Mouse (Mus musculus): ENCODE measurements around the gene Cnot3. TPM values are rescaled to one million over a fixed set of nuclear protein-coding genes. Genes with fewer than 3 reads are reported as not detected.

The Cnot3 gene
- 6.8 TPM for polyA plus RNA-seq (2014; fragmentation: Illumina TruSeq; extraction: RNeasy Lipid Tissue Mini Kit (QIAGEN cat#74804); ENCODE audit: low read depth, low replicate concordance)

DNA sequence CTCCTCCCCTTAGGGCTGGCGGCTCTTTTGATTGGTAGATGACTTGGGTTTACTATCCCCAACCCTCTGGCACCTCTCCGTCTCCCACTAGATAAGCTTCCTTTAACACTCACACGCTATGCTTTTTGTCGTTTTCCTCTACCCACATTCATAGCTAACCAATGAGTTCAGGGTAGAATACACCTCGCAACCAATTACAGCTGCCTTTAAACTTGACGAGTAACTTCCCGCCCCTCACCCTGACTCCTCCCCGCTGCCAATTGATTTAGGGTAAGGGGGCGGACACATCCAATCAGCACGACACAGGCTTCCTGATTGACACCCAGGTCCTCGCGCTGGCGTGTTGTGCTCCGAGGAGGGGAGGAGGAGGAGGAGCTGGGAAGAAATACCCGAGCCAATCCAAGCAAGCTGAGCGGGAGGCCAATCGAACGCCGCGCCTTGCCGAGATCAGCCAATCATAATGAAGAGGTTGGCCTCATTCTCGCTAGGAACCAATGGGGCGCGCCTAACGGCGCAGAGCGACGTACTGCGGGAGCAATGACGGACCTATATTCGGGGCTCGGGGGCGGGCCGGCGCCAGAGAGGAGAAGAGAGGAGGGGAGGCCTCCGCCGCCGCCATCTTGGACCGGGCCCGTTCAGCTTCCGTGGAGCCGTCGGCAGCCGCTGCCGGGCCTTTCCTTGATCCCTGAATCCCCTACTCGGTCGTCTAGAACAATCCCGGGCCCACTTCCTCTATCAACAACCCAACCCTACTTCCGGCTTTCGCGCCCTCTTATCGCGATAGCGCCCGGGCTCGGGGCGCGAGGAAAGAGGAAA, at the start of gene Cnot3:
Cnot3 (plus strand) TSS at position 597 of the 816 bp plus-strand sequence.

GRCm38 (mm10) chr7:3616057-3616388, 29.0 kb upstream of the Cnot3 start, which contains the start of gene Oscar:
Gene Oscar (minus strand): TSS chr7:3616157.

DNA sequence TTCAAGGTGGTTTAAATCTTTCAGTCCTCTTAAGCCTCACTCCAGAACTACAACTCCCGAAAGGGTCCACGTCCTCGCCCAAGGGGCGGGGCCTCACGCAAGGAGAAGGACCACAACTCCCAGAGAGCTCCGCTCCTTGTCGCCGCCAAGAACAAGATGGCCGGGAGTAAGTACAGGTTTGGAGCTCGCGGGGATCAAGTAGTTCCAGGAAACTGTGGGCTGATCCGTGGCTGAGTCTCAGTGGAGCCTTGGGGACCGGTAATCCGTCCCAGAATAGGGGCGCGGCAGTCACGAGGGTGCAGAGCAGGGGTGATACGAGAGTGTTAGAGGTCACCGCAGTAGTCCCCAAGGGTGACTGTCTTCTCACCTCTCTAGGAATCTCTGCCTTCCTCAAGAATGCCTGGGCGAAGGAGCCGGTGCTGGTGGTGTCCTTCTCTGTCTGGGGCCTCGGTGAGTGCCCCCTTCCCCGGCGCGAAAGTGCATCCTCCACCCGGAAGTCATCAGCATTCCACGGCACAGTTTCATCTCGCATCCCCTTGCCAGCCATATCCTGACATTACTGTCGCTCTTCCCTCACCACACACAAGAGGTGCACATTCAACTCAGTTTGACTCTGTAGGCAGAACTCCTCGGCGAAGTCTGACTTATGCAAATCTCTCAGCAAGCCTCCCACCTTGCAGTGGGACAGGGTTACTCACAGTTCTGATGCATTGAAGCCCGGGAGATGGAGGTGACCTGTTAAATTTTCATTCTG, 27.6 kb upstream of the Cnot3 start, which contains the start of gene Ndufa3:
Ndufa3 (plus strand) TSS at position 132 of the 754 bp plus-strand sequence.

DNA sequence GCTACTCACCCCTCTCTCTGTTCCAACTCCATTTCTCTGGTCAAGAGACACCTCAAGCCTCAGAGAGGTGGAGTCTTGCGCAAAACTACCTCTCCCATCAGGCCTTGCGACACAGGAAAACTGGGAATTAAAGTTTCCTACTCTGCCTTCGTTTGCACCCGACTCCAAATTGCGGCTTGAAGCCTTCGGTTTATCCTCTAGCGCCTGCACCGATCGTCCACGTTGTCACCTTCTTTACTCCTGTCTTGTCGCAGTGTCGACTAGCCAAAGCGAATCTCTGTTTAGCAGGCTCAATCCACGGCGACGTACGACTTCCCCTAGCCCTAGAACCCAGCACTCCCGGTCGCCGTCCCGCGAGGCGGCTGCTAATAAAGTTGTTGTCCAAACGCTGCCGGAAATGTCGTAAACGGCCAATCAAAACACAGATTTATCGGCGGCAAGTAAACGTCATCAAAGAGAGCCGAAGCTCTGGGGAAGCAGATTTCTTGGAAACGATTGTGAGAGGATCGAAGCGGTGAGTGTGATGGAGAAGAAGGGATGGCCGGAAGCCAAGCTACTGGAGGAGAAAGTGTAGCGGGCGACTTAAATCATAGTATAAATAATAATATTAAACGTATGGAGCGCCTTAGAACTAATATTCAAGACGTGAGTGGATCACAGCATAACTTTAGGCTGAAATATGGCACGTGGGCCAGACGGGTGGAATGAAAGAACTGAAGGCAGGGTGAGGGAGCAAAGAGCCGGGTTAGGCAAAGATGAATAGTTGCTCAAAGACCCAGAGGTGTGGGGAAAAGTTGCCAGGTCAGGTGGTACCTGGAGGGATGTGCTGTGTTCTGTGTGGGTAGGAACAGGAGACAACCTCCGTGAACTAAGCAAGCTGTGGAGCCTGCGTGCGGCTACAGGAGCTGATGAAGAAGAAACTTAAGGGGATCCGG, 15.3 kb upstream of the Cnot3 start, which contains the start of the genes Tfpt and Prpf31:
Tfpt (minus strand) TSS at position 387 of the 935 bp plus-strand sequence.
Prpf31 (plus strand) TSS at position 443 of the 935 bp plus-strand sequence.

DNA sequence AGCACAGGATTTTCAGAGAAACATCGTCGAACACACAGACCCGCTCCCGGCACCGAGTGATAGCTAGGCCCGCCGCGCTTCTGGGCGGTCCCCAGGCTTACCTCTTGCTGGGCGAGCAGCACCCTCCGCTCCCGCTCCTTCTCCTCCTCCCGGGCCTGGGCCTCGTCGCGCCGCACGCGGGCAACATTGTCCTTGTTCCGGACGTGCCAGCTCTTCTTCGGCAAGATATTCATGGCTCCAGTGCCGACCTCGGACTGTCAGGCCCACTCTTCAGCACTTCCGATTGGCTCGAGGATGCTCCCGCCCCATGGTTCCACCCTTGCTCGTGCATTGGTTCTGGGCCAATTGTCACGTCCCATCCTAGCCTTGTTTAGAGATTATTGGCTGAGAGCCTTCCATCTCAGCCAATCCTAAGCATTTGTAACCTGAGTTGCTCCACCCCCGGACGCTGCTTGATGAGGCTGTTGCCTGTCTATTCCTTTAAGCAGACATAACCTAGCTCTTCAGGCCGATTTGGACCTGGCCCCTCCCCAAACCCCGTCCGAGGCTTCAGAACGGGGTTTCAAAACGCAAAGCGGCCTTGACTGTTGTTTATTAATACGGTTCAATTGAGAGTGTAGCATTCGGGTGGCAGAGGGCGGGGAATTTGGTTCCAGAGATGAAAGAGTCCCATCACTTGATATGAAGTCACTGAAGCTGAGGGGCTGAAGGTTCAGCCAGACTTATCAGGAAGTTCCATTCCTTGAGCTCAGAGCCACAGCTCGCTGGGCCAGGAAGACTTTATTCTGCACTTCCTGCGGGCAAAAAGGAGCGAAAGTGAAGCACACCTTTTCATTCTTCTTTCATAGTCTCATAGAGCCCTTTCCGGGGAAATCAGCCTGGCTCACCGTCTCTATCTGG, 20.4 kb downstream of the Cnot3 start, which contains the start of gene Leng1:
Leng1 (minus strand) TSS at position 626 of the 900 bp plus-strand sequence.

DNA sequence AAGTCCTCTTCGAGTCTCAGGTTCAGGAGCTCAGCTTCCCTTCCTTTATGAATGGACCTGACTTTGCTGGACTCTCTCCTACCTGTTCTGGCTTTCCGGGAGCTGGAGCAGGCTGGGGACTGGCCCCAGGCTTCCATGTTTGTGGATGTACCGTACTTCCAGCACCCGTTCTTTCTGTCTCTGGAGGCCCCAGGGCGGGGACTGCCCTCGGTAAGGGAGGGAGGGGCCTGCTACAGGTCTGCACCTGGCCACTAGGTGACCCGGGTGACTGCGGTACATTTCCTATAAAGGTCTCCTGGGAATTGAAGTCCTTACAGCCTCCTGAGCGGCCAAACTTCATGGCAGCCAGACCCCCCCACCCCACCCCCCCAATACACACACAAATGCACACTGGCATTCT, 32.3 kb downstream of the Cnot3 start, which contains the start of gene Tmc4:
Tmc4 (minus strand) TSS at position 212 of the 400 bp plus-strand sequence.

DNA sequence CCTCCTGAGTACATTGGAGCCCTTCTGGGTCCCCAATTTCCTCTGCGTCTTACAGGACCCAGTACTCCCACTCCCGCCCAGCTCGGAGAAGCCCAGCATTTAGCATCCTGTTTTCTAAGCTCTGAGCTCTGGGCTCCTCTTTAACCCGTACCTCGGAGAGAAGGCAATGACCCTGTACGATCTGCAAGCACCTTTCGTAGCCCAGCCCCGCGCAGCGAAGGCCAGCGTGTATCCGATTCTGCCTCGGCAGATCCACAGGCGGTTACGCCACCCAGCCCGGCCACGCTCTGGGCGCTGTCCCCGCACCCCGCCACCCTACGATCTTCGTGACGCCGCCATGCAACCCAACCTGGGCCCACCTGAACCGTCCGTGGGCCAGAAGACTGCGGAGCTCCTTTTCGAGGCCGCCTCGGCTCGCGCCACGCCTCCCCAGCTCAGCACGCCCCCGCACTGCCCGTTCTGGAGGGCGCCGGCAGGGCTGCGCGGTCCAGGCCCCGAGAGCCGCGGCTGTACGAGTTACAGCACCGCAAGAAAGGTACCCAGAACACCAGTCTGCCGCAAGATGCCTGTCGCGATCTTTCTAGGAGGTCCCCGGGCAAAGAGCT, 47.4 kb downstream of the Cnot3 start, which contains the start of gene Tsen34:
Tsen34 (plus strand) TSS at position 482 of the 605 bp plus-strand sequence.

GRCm38 (mm10) chr7:3692987-3693808, 48.1 kb downstream of the Cnot3 start, which contains the start of gene Mboat7:
Gene Mboat7 (minus strand): TSS chr7:3693523.

GRCm38 (mm10) chr7:3703879-3704441, 58.9 kb downstream of the Cnot3 start, which contains the start of gene Rps9:
Gene Rps9 (plus strand): TSS chr7:3703993.

Other genes starting within 250 kb of the Cnot3 start
- not detected for gene Cacng6, start 221.1 kb upstream of the Cnot3 start, polyA plus RNA-seq (2014; fragmentation: Illumina TruSeq; extraction: RNeasy Lipid Tissue Mini Kit (QIAGEN cat#74804); ENCODE audit: low read depth, low replicate concordance)
- not detected for gene Tarm1, start 142.6 kb upstream of the Cnot3 start, polyA plus RNA-seq (2014; fragmentation: Illumina TruSeq; extraction: RNeasy Lipid Tissue Mini Kit (QIAGEN cat#74804); ENCODE audit: low read depth, low replicate concordance)
- gene Oscar, start 29.1 kb upstream of the Cnot3 start, polyA plus RNA-seq (2014; fragmentation: Illumina TruSeq; extraction: RNeasy Lipid Tissue Mini Kit (QIAGEN cat#74804); ENCODE audit: low read depth, low replicate concordance): not detected
- gene Ndufa3, start 27.9 kb upstream of the Cnot3 start, polyA plus RNA-seq (2014; fragmentation: Illumina TruSeq; extraction: RNeasy Lipid Tissue Mini Kit (QIAGEN cat#74804); ENCODE audit: low read depth, low replicate concordance): 51.2 TPM
- 3.0 TPM for gene Tfpt, start 15.3 kb upstream of the Cnot3 start, polyA plus RNA-seq (2014; fragmentation: Illumina TruSeq; extraction: RNeasy Lipid Tissue Mini Kit (QIAGEN cat#74804); ENCODE audit: low read depth, low replicate concordance)
- 8.2 TPM for gene Prpf31, start 15.3 kb upstream of the Cnot3 start, polyA plus RNA-seq (2014; fragmentation: Illumina TruSeq; extraction: RNeasy Lipid Tissue Mini Kit (QIAGEN cat#74804); ENCODE audit: low read depth, low replicate concordance)
- 3.3 TPM for gene Leng1, start 20.6 kb downstream of the Cnot3 start, polyA plus RNA-seq (2014; fragmentation: Illumina TruSeq; extraction: RNeasy Lipid Tissue Mini Kit (QIAGEN cat#74804); ENCODE audit: low read depth, low replicate concordance)
- gene Tmc4, start 32.3 kb downstream of the Cnot3 start, polyA plus RNA-seq (2014; fragmentation: Illumina TruSeq; extraction: RNeasy Lipid Tissue Mini Kit (QIAGEN cat#74804); ENCODE audit: low read depth, low replicate concordance): 5.2 TPM
- 4.4 TPM for gene Tsen34, start 47.6 kb downstream of the Cnot3 start, polyA plus RNA-seq (2014; fragmentation: Illumina TruSeq; extraction: RNeasy Lipid Tissue Mini Kit (QIAGEN cat#74804); ENCODE audit: low read depth, low replicate concordance)
- 23.3 TPM for gene Mboat7, start 48.3 kb downstream of the Cnot3 start, polyA plus RNA-seq (2014; fragmentation: Illumina TruSeq; extraction: RNeasy Lipid Tissue Mini Kit (QIAGEN cat#74804); ENCODE audit: low read depth, low replicate concordance)
- gene Rps9, start 58.7 kb downstream of the Cnot3 start, polyA plus RNA-seq (2014; fragmentation: Illumina TruSeq; extraction: RNeasy Lipid Tissue Mini Kit (QIAGEN cat#74804); ENCODE audit: low read depth, low replicate concordance): 13.2 TPM
- 2.0 TPM for gene Pirb, start 75.1 kb downstream of the Cnot3 start, polyA plus RNA-seq (2014; fragmentation: Illumina TruSeq; extraction: RNeasy Lipid Tissue Mini Kit (QIAGEN cat#74804); ENCODE audit: low read depth, low replicate concordance)
- gene Gm15448, start 180.4 kb downstream of the Cnot3 start, polyA plus RNA-seq (2014; fragmentation: Illumina TruSeq; extraction: RNeasy Lipid Tissue Mini Kit (QIAGEN cat#74804); ENCODE audit: low read depth, low replicate concordance): not detected
- gene Pira2, start 199.8 kb downstream of the Cnot3 start, polyA plus RNA-seq (2014; fragmentation: Illumina TruSeq; extraction: RNeasy Lipid Tissue Mini Kit (QIAGEN cat#74804); ENCODE audit: low read depth, low replicate concordance): 1.9 TPM